Mouse (Mus musculus): ENCODE results near the gene Sdc3.

Gene Sdc3

DNA sequence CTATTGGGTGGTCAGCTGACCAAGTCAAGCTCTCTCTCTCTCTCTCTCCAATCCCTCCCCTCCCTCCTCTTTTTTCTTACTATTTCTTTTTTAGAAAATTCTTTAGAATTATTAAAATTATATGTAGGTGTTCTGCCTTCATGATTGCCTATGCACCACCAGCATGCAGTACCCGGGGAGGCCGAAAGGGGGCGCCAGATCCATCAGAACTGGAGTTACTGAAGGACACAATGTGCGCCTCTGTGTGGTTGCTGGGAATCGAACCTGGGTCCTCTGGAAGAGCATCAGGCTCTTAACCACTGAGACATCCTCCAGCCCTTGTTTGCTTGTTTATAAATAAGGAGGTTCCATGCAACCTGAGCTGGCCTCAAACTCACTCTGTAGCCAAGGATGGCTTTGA, 81.1 kb downstream of the Sdc3 start:
- no peak for TF ChIP-seq GATA4 (IDR thresholded peaks at IDR 0.05; ENCODE audit: insufficient replicate concordance, low read length)

GRCm38 (mm10) chr4:130874601-130875000, 82.3 kb downstream of the Sdc3 start:
- TF ChIP-seq GATA4 (IDR thresholded peaks at IDR 0.05; ENCODE audit: insufficient replicate concordance, low read length) = no peak

All from liver, adult (tissue).